Mouse (Mus musculus) forebrain, embryonic 13.5 days (tissue): ENCODE measurements at regions not wholly inside any gene's neighbourhood (a gene's known extent, or its start where the extent isn't known, plus 50 kb on each side); places are given as distances from the start of the nearest gene placed in this dataset.

Experiments used
- ATAC-seq: fragments of 200-750 bp; cut with Nextera tagmentation; 2 replicates; pipeline ENCODE4 v1.8.0; 2017
- H3K27ac ChIP-seq: fragments of 300-500 bp; sonication (generic); 2 replicates; pipeline ENCODE4 v1.5.1; 2015; ENCODE audit warnings: inconsistent platforms, mild to moderate bottlenecking, moderate library complexity
- H3K27me3 ChIP-seq: fragments of 300-500 bp; sonication (generic); 2 replicates; pipeline ENCODE4 v1.6.1; 2015; ENCODE audit warnings: mild to moderate bottlenecking, inconsistent platforms
- H3K36me3 ChIP-seq: fragments of 300-500 bp; sonication (generic); 2 replicates; pipeline ENCODE4 v1.6.1; 2015; ENCODE audit warnings: mild to moderate bottlenecking, inconsistent platforms; ENCODE audit not compliant: poor library complexity, severe bottlenecking
- H3K4me1 ChIP-seq: fragments of 300-500 bp; sonication (generic); 2 replicates; pipeline ENCODE4 v1.6.1; 2015; ENCODE audit warnings: inconsistent platforms
- H3K4me2 ChIP-seq: fragments of 300-500 bp; sonication (generic); 2 replicates; pipeline ENCODE4 v1.6.1; 2015; ENCODE audit warnings: inconsistent platforms, mild to moderate bottlenecking, moderate library complexity
- H3K4me3 ChIP-seq: fragments of 300-500 bp; sonication (generic); 2 replicates; pipeline ENCODE4 v1.5.1; 2015; ENCODE audit warnings: mild to moderate bottlenecking, inconsistent platforms
- H3K9ac ChIP-seq: fragments of 300-500 bp; sonication (generic); 2 replicates; pipeline ENCODE4 v1.6.1; 2015; ENCODE audit warnings: mild to moderate bottlenecking, inconsistent platforms
- H3K9me3 ChIP-seq: fragments of 300-500 bp; sonication (generic); replicated peaks from 2 replicates; pipeline ENCODE4 v1.6.1; 2016; ENCODE audit warnings: inconsistent platforms
- WGBS: fragments of 180-500 bp; shearing (Covaris S2); methylation state at CpG from one replicate; pipeline ENCODE4 v1.1.7; 2015; 5-methylcytosine and 5-hydroxymethylcytosine counted together

GRCm38 (mm10) chr10:96391748-96392147 is 225.1 kb upstream of the Btg1 start:
- no peak overlapping the region for H3K4me2 ChIP-seq
- no peaks in the 10 kb centered on the region for H3K27me3 ChIP-seq
- no peaks in the 10 kb centered on the region; the same call in 1 of the 2 replicates for H3K9me3 ChIP-seq
- no peak overlapping the region for H3K4me3 ChIP-seq
- no peaks in the 10 kb centered on the region for H3K36me3 ChIP-seq
- WGBS, result 72% methylated on average over 3 of the region's 3 CpGs
- no peak overlapping the region for H3K9ac ChIP-seq
- no peak for ATAC-seq
- H3K27ac ChIP-seq, result no peak overlapping the region
- peaks cover 4% of the 10 kb centered on the region for H3K4me1 ChIP-seq

DNA sequence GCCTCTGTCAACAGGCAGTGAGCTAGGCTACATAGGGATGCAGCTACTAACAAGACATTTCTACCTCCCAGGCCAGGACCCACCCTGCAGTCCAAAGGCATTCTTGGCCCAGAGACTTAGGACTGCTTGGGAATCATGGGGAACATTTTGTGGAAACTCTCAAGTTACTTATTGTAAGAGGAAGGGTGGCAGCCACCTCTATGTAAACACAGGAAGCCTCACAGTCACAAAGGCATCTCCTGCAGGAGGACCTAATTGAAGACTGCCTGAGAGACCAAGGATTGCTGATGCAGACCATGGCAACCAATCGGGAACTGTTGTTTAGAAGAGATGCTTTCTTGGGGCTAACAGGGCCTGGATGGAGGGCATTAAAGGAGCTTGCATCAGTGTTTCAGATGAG is 224.0 kb upstream of the Btg1 start:
- WGBS, result 86% methylated on average over 1 of the region's 1 CpGs
- H3K9me3 ChIP-seq, result no peaks in the 10 kb centered on the region
- no peak overlapping the region for H3K4me2 ChIP-seq
- H3K27me3 ChIP-seq, result no peaks in the 10 kb centered on the region
- H3K4me3 ChIP-seq, result no peak overlapping the region
- H3K4me1 ChIP-seq, result peaks cover 13% of the 10 kb centered on the region
- no peak overlapping the region for H3K27ac ChIP-seq
- H3K9ac ChIP-seq, result no peak overlapping the region
- ATAC-seq, result no peak
- no peaks in the 10 kb centered on the region for H3K36me3 ChIP-seq

DNA sequence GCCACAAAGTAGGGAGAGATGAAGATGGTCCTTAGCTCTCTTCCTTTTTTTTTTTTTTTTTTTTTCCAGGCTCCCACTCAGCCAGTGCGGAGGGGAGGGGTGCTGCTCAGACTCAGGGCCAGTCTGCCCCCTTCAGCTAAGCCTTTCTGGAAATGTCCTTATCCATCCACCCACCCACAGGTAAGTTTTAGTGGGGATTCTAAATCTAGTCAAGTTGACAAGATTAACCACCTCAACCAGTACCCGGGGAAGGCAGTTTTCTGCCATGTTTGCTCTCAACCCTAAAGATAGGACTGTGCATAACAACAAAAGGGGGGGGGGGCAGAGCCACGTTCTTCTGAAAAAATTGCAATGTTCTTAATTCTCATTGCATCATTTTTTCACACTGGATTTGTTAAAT is 222.6 kb upstream of the Btg1 start:
- WGBS, result 94% methylated on average over 3 of the region's 3 CpGs
- ATAC-seq, result no peak
- no peak overlapping the region for H3K9ac ChIP-seq
- H3K27me3 ChIP-seq, result no peaks in the 10 kb centered on the region
- no peak overlapping the region for H3K27ac ChIP-seq
- no peaks in the 10 kb centered on the region for H3K9me3 ChIP-seq
- no peaks in the 10 kb centered on the region for H3K36me3 ChIP-seq
- H3K4me1 ChIP-seq, result peaks cover 27% of the 10 kb centered on the region
- H3K4me2 ChIP-seq, result no peak overlapping the region
- no peak overlapping the region for H3K4me3 ChIP-seq

- Histone ChIP-seq H3K9me3 (no peaks in the 10 kb centered on the region), H3K36me3 (no peaks in the 10 kb centered on the region), H3K4me2 (no peak overlapping the region), H3K4me1 (peaks cover 35% of the 10 kb centered on the region), H3K27me3 (no peaks in the 10 kb centered on the region), H3K4me3 (no peak overlapping the region), H3K27ac (no peak overlapping the region), H3K9ac (no peak overlapping the region)
- 81% methylated on average over 3 of the region's 3 CpGs for whole genome bisulfite sequencing
- ATAC-seq, result no peak
Observed at GRCm38 (mm10) chr10:96395017-96395416, 221.8 kb upstream of the Btg1 start.

DNA sequence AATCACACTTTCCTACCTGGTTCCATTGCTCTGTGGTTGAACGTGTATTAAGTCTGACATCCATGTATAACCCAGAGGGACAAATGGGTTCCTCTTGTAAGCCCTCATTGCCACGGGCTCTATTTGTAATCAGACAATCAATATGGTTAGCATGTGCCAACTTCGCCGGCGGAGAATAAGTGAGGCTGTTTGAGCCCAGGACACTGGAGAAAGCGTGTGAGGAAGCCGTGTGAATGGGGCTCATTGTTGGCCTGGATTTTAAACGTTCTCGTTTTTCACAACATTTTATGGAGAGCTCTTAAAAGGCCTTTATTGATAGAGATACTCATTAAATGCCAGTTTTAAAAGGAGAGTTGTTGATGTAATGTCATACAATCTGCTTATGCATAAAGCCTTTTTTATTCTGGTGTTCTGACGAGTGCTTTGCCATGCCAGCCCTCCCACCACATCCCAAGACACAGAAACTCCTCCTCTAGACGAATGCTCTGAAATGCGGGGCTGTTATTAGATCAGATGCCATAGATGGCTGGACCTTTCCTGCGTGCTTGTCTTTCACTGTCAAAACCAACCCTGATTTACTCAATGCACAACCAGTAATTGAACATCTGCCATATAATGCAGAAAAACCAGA is 218.8 kb upstream of the Btg1 start:
- Histone ChIP-seq H3K4me1 (peaks cover 36% of the 10 kb centered on the region), H3K27me3 (no peaks in the 10 kb centered on the region), H3K4me3 (no peak overlapping the region), H3K9ac (no peak overlapping the region), H3K9me3 (no peaks in the 10 kb centered on the region), H3K27ac (peak overlapping the region; percentile 15), H3K4me2 (peak overlapping the region; percentile 40), H3K36me3 (no peaks in the 10 kb centered on the region)
- peak; percentile 90 for ATAC-seq
- 20% methylated on average over 13 of the region's 13 CpGs for WGBS

DNA sequence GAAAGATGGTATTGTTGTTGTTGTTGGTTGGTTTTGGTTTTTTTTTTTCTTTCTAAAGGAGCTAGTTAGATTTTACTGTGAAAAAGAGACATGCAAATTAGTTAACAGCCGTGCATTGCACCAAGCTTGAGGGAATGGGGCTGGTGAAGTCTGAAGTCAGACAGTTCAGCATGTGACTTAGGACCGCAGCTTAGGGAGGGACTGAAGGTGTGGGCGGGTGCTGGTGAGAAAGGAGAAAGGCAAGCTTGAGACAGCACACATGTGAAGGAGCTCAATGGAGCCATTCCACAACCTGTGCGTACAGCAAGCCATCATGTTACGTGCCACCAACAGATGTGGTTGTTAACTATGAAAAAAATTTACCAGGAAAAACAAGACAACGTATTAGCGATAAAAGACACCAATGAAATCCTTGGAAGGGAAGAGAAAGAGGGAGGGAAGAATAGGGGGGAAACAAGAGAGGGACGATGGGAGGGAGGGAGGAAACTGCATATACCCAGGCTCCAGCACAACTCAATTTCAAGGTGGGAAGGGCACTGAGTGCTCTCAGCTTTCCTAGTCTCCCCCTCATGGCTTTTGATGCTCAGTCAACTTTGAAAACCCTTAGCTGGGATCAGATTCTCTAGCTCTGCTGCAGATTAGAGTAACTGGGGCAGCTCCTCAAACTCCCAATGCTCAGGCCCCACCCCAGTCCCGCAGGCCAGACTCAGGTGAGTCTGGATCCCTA is 218.1 kb upstream of the Btg1 start:
- Histone ChIP-seq H3K27me3 (no peaks in the 10 kb centered on the region), H3K4me1 (peaks cover 36% of the 10 kb centered on the region), H3K9ac (no peak overlapping the region), H3K4me3 (no peak overlapping the region), H3K4me2 (peak overlapping the region; percentile 40), H3K9me3 (no peaks in the 10 kb centered on the region), H3K36me3 (no peaks in the 10 kb centered on the region), H3K27ac (peak overlapping the region; percentile 15)
- peak; percentile 55 for ATAC-seq
- WGBS, result 61% methylated on average over 9 of the region's 9 CpGs

DNA sequence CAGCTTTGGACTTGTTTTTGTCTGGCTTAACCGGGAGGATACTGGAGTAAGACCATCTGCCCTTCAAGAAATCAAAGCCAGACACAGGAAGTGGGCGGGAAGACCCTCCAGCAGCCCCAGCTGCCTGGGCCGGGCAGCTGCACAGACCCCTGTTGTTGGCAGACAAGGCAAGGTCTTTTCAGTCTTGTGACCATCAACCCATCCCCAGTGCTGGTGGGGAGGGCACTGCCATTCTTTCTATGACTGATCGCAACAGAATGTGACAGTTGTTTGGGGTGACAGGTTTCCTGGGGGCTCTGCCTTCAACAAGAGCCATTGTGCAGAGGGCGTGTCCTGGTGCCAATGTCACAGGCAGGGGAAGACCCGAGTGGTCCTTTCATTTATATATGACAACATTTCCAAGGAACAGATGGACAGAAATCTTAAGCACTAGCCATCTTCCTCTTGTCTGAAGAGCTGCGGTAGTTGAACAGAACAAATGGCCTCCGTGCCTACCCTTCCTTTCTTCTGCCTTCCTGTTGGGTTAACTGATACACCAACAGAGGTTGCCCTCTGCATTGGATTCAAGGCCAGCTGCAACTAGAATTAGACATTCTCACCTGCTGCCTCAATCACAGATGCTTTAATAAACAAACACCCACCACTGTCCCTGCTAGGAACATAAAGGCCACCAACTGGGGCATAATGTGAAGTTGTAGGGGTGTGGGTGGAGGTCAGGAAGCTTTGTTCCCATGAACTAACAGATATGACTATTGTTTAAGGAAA is 217.0 kb upstream of the Btg1 start:
- WGBS, result 75% methylated on average over 8 of the region's 8 CpGs
- no peak overlapping the region for H3K4me2 ChIP-seq
- no peaks in the 10 kb centered on the region for H3K36me3 ChIP-seq
- no peak overlapping the region for H3K27ac ChIP-seq
- no peaks in the 10 kb centered on the region for H3K27me3 ChIP-seq
- H3K9me3 ChIP-seq, result no peaks in the 10 kb centered on the region
- H3K4me1 ChIP-seq, result peaks cover 36% of the 10 kb centered on the region
- ATAC-seq, result no peak
- H3K4me3 ChIP-seq, result no peak overlapping the region
- H3K9ac ChIP-seq, result no peak overlapping the region

DNA sequence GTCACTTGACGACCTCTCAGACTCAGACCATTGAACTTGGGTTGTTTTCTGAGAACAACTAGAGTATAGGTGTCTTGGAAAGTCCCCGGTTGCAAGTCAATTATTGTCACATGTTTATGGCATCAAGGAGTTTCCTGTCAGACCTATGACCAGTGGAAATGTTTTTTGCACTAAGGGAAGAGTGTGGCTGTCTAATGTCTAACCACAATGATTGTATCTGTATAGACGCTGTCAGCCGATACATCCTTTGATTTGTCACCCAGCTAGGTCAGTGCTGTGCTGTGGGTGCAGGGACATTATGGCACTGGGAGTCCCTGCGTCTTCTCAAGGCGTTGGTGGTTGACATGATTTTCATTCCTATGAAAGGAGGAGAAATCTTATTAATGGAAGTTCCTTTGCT is 216.0 kb upstream of the Btg1 start:
- H3K27ac ChIP-seq, result no peak overlapping the region
- ATAC-seq, result no peak

DNA sequence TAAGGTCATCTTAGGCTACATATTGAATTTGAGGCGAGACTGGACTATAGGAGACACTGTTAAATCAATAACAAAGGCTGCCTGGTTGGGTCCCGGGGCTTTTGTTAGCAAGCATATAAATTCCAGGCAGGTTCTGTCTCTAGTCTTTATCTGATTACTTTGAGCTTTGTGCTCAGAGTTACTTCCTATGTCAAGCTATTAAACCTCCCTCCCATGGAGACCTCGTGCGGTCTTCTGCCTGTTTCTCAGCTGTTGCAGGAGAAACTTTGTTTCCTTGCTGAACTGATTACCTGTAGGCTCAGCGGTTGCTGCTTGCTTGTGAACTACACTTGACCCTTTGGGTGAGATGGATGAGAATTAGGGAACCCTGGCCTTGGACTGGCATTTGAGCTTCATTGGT is 210.5 kb upstream of the Btg1 start:
- no peaks in the 10 kb centered on the region for H3K4me1 ChIP-seq
- H3K9ac ChIP-seq, result no peak overlapping the region
- H3K27ac ChIP-seq, result no peak overlapping the region
- H3K4me3 ChIP-seq, result no peak overlapping the region
- H3K27me3 ChIP-seq, result no peaks in the 10 kb centered on the region
- no peaks in the 10 kb centered on the region for H3K36me3 ChIP-seq
- H3K4me2 ChIP-seq, result no peak overlapping the region
- 64% methylated on average over 5 of the region's 5 CpGs for WGBS
- no peaks in the 10 kb centered on the region for H3K9me3 ChIP-seq
- ATAC-seq, result no peak

More for the DNA sequence above, 216.0 kb upstream of the Btg1 start:
- Histone ChIP-seq H3K27me3 (no peaks in the 10 kb centered on the region), H3K36me3 (no peaks in the 10 kb centered on the region), H3K4me1 (peaks cover 36% of the 10 kb centered on the region), H3K4me2 (no peak overlapping the region), H3K9ac (no peak overlapping the region), H3K9me3 (no peaks in the 10 kb centered on the region), H3K4me3 (no peak overlapping the region)
- WGBS, result 93% methylated on average over 6 of the region's 6 CpGs

DNA sequence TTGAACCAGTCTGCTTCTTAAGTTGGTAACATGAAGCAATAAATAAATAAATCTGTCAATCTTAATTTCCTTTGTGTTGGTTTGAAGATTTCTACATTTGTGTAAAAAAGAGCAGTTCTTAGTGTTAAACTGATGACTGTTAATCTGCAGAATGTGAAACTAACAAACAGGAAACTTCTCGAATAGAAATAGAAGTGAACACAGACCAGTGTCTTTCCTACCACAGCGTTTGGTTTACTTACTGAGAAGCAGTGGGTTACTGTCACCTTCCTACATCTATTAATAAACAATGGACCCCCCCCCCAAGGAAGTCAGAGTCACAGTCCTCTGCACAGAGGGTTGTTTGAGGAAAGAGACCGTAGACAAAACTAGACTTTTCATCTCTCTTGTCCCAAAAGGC is 209.0 kb upstream of the Btg1 start:
- Histone ChIP-seq H3K9ac (no peak overlapping the region), H3K4me2 (no peak overlapping the region), H3K4me3 (no peak overlapping the region), H3K36me3 (no peaks in the 10 kb centered on the region), H3K4me1 (no peaks in the 10 kb centered on the region), H3K27me3 (no peaks in the 10 kb centered on the region), H3K27ac (no peak overlapping the region), H3K9me3 (no peaks in the 10 kb centered on the region)
- ATAC-seq, result no peak
- WGBS, result 86% methylated on average over 3 of the region's 3 CpGs

DNA sequence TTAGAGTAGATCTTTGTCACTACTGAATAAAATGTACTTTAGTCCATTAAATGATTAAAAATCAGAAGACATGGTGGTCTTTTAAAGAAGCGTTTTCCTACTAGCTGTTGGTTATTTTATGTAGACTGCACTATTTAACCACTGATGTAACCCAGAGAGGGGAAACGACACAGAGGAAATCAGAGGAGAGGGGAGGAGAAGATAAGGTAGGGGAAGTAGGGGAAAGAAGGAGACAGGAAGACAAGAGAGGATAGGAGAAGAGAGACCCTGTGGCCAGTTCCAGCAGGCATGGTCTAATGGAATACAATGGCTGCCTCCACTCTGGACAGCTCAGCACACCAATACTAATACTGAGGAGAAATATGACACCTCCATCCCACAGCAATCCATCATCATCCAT is 208.6 kb upstream of the Btg1 start:
- H3K4me3 ChIP-seq, result no peak overlapping the region
- no peak overlapping the region for H3K4me2 ChIP-seq
- no peak for ATAC-seq
- H3K9ac ChIP-seq, result no peak overlapping the region
- WGBS, result 91% methylated on average over 2 of the region's 2 CpGs
- H3K36me3 ChIP-seq, result no peaks in the 10 kb centered on the region
- H3K27me3 ChIP-seq, result no peaks in the 10 kb centered on the region
- no peak overlapping the region for H3K27ac ChIP-seq
- no peaks in the 10 kb centered on the region for H3K4me1 ChIP-seq
- H3K9me3 ChIP-seq, result no peaks in the 10 kb centered on the region

DNA sequence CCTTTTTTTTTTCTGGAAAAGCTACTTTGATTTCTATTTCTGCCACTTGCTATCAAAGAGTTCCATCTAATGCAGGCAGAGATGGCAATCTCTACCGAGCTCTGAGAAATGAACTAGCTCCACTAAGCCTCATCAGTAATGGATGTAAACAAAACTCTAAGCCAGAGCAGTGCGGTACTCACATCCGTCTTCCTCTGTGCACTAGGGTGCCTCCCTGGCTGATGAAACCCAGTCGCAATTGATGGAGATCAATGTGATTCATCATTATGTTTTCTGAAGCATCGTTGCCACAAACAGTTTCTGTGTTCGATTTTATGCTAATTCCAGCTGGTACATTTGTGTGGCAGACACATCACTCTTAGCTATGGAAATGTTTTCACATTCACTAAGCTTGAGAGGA is 206.8 kb upstream of the Btg1 start:
- no peak overlapping the region for H3K27ac ChIP-seq
- 76% methylated on average over 6 of the region's 6 CpGs for WGBS
- no peak for ATAC-seq

More for the DNA sequence above, 206.8 kb upstream of the Btg1 start:
- Histone ChIP-seq H3K4me2 (no peak overlapping the region), H3K4me1 (no peaks in the 10 kb centered on the region), H3K36me3 (no peaks in the 10 kb centered on the region), H3K27me3 (no peaks in the 10 kb centered on the region), H3K9ac (no peak overlapping the region), H3K4me3 (no peak overlapping the region), H3K9me3 (no peaks in the 10 kb centered on the region)
